Mouse (Mus musculus): Measurements from ENCODE around the gene Yes1. TPM values are rescaled to one million over a fixed set of nuclear protein-coding genes. Genes with fewer than 3 reads are reported as not detected.
"Not testable (repeated sequence)": the region's sequence is repeated elsewhere in the genome, so short reads cannot be mapped to it uniquely, and the experiment has no call there.

Gene Yes1
- polyA plus RNA-seq, 1 experiment from 2014 or later, result 5.4 TPM

DNA sequence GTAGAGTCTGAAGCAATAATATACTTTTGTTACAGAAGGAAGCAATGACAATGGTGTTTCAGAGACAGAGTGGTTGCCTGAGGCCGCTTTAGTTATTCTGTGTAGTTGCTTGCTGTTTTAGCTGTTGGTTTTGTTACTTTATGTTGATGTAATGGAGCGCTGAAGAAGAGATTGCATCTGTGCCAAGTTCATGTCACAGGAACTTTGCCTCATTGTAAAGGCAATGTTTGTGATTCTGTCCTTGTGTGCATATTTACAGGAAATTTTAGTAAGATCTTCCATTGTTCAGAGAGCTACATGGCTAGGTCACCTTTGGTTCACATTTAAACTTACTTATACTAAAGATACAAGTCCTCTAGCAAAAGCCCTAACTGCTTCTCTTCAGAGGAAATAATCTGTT is 3.3 kb downstream of the Yes1 start:
- H3K27ac ChIP-seq, result no peak overlapping the region
- H3K27me3 ChIP-seq, result peaks cover 15% of the 10 kb centered on the region
- H3K4me2 ChIP-seq, result no peak overlapping the region
- H3K4me3 ChIP-seq (replicated peaks), result no peak overlapping the region
- H3K9ac ChIP-seq, result no peak overlapping the region
- ATAC-seq (ENCODE audit: low read depth) (no peak), DNase-seq (no peak)
- no peaks in the 10 kb centered on the region for H3K9me3 ChIP-seq (replicated peaks)
- H3K36me3 ChIP-seq, result no peaks in the 10 kb centered on the region
- peaks cover 16% of the 10 kb centered on the region; the same call in 1 of the 2 replicates for H3K4me1 ChIP-seq (replicated peaks)
- 69% methylated on average over 2 of the region's 2 CpGs for WGBS (ENCODE audit: insufficient replicate concordance)

DNA sequence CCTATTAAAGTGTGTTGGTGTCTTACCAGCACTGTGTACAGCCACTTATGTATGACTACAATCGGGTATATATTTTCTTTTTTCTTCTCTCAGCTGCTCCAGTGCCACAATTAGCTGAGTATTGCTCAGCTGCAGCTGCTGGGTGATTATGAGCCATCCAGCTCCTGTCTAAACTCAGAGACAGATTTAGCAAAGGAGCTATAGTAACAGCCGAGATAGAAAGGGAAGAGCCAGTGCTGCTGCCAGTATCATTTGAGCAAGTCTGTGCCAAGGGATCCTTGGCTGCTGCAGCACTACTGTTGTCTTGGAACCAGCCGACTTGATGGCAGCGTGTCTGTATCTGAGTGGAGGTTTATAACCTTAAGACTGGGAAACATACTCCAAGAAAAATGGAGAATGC is 3.7 kb downstream of the Yes1 start:
- H3K27ac ChIP-seq, result no peak overlapping the region
- H3K4me1 ChIP-seq (replicated peaks), result peaks cover 16% of the 10 kb centered on the region; the same call in 1 of the 2 replicates
- no peaks in the 10 kb centered on the region for H3K9me3 ChIP-seq (replicated peaks)
- H3K36me3 ChIP-seq, result no peaks in the 10 kb centered on the region
- ATAC-seq (ENCODE audit: low read depth) (no peak), DNase-seq (no peak)
- H3K27me3 ChIP-seq, result peaks cover 15% of the 10 kb centered on the region
- H3K4me3 ChIP-seq (replicated peaks), result no peak overlapping the region
- no peak overlapping the region for H3K4me2 ChIP-seq
- no peak overlapping the region for H3K9ac ChIP-seq
- 56% methylated on average over 4 of the region's 4 CpGs for WGBS (ENCODE audit: insufficient replicate concordance)

DNA sequence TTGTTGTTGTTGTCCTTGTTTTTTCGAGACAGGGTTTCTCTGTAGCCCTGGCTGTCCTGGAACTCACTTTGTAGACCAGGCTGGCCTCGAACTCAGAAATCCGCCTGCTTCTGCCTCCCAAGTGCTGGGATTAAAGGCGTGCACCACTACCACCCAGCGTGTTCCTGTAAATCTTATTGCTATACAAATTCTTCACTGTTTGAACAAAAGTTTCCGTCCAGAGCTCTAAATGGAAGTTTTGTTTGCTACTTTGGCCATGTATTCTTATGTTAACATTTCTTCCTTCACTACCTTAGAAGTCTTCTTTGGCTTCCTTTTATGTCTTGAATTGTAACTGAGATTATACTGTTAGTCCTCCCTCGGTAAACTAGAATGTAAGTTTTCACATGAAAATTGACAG is 5.5 kb downstream of the Yes1 start:
- 71% methylated on average over 7 of the region's 7 CpGs for WGBS (ENCODE audit: insufficient replicate concordance)
- not testable (repeated sequence) for H3K9me3 ChIP-seq (replicated peaks); H3K4me2 ChIP-seq

DNA sequence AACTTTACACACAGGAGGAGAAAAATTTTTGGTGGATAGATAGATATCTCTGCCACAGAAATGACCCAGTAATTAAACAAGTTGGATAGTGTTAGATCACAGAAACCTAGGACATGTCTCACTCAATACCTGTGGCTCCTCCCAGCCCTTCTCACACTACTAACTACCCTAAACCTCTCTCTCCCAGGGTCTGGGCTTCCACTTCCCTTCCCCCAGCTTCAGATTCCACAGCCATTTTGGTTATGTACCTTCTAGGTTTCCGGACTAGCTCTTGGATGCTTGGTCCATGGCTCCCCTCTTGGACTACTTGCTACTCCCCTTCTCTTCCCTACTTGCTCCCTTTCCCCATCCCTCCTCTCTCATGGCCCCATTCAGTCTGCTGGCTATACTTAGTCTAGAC is 6.9 kb downstream of the Yes1 start:
- 53% methylated on average over 1 of the region's 1 CpGs for WGBS (ENCODE audit: insufficient replicate concordance)
- Histone ChIP-seq H3K9me3 (replicated peaks) (no peaks in the 10 kb centered on the region), H3K9ac (no peak overlapping the region), H3K27me3 (no peaks in the 10 kb centered on the region), H3K4me3 (replicated peaks) (no peak overlapping the region), H3K4me2 (no peak overlapping the region), H3K27ac (no peak overlapping the region), H3K36me3 (no peaks in the 10 kb centered on the region), H3K4me1 (replicated peaks) (no peaks in the 10 kb centered on the region)
- DNase-seq, result no peak
- ATAC-seq (ENCODE audit: low read depth), result no peak

More for the DNA sequence above, 5.5 kb downstream of the Yes1 start:
- not testable (repeated sequence) for H3K4me1 ChIP-seq (replicated peaks); H3K36me3 ChIP-seq; DNase-seq; H3K4me3 ChIP-seq (replicated peaks); ATAC-seq (ENCODE audit: low read depth); H3K27me3 ChIP-seq; H3K27ac ChIP-seq; H3K9ac ChIP-seq

DNA sequence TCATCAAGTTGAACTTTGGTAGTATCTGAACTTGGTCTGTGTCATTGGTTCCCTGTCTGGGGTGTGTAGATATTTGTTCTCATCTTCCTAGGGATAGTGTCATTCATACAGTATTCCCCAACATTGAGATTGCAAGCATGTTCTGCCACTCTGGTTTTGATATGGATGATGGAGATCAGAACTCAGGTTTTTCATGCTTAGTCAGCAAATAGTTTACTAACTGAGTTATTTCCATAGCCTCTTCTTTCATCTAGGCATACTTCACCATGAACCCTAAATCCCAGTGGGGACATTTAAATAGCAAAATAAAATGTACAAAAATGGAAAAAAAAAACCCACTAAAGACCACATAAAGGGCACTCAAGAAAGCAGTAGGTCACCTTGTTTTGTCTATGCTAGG is 12.7 kb downstream of the Yes1 start:
- ATAC-seq (ENCODE audit: low read depth) (no peak), DNase-seq (no peak)
- H3K27me3 ChIP-seq, result no peaks in the 10 kb centered on the region
- H3K36me3 ChIP-seq, result no peaks in the 10 kb centered on the region
- no peak overlapping the region for H3K4me3 ChIP-seq (replicated peaks)
- no peaks in the 10 kb centered on the region for H3K9me3 ChIP-seq (replicated peaks)
- H3K9ac ChIP-seq, result no peak overlapping the region
- no peak overlapping the region for H3K27ac ChIP-seq
- H3K4me1 ChIP-seq (replicated peaks), result no peaks in the 10 kb centered on the region
- no peak overlapping the region for H3K4me2 ChIP-seq

DNA sequence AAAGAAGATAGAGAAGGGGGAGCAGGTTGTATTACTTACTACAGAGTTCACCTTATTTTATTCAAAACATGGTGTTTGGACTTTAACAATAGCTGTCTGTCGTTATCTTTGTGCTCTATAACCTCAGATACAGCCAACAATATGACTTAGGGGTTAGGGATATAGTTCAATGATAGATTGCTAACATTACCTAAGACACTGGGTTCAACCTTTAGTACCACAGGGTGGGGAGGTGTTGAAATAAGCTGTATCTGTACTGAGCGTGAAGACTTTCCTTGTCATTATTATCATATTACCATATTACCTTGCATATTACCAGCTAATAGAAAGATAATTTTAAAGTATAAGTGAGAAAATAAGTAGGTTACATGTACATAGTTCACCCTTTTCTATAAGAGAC is 13.8 kb downstream of the Yes1 start:
- H3K36me3 ChIP-seq, result no peaks in the 10 kb centered on the region
- no peaks in the 10 kb centered on the region for H3K9me3 ChIP-seq (replicated peaks)
- no peak for ATAC-seq (ENCODE audit: low read depth)
- no peak overlapping the region for H3K4me3 ChIP-seq (replicated peaks)
- no peak overlapping the region for H3K27ac ChIP-seq
- no peak overlapping the region for H3K4me2 ChIP-seq
- no peak overlapping the region for H3K9ac ChIP-seq
- no peaks in the 10 kb centered on the region for H3K4me1 ChIP-seq (replicated peaks)
- no peaks in the 10 kb centered on the region for H3K27me3 ChIP-seq
- WGBS (ENCODE audit: insufficient replicate concordance), result 68% methylated on average over 2 of the region's 2 CpGs
- DNase-seq, result no peak

DNA sequence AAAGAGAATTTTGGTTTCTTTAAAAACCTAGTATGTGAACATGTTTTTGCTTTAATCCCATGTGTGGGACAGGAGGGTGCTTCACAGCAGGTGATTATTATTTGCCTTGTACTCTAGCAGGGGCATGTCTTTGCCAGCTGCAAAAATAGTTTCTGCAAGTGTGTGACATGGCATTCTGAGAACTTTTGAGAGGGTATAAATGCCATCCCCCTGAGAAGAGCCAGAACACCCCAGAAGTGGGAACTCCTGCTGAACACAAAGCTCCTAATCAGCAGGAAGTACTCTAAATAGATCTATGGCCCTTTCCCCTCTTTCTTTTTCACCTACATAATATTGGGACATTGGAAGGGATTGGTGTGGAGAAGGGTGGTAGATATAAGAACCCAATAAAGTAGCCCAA is 22.2 kb downstream of the Yes1 start:
- Histone ChIP-seq H3K4me2 (no peak overlapping the region), H3K4me3 (replicated peaks) (no peak overlapping the region), H3K9ac (no peak overlapping the region), H3K27me3 (no peaks in the 10 kb centered on the region), H3K27ac (no peak overlapping the region), H3K36me3 (no peaks in the 10 kb centered on the region), H3K4me1 (replicated peaks) (no peaks in the 10 kb centered on the region), H3K9me3 (replicated peaks) (no peaks in the 10 kb centered on the region)
- no peak for ATAC-seq (ENCODE audit: low read depth)
- no peak for DNase-seq

DNA sequence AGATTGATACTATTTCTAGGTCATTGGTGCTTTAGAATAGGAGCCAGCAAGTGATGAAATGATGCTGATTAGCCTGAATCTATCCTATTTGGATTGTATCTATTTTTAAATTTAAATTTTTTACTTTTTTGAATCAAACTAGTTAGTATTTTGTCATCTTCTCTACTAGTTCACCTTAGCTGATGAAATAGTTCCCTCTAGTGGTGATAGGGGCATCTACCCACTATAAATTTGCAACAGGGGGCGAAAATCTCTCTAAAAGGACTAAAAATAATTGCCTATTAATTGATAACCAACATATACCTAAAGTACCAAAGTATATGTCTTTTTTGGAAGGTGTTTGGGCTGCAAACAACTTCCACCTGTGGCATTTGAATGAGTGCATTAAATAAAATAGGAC is 46.4 kb downstream of the Yes1 start:
- DNase-seq (no peak), ATAC-seq (ENCODE audit: low read depth) (no peak)
- no peaks in the 10 kb centered on the region for H3K9me3 ChIP-seq (replicated peaks)
- H3K27me3 ChIP-seq, result no peaks in the 10 kb centered on the region
- no peaks in the 10 kb centered on the region for H3K4me1 ChIP-seq (replicated peaks)
- H3K36me3 ChIP-seq, result 0 out of 2 replicates have a peak, but pooled peaks cover 3% of the 10 kb centered on the region
- no peak overlapping the region for H3K27ac ChIP-seq
- no peak overlapping the region for H3K9ac ChIP-seq
- no peak overlapping the region for H3K4me3 ChIP-seq (replicated peaks)
- 59% methylated on average over 1 of the region's 1 CpGs for WGBS (ENCODE audit: insufficient replicate concordance)
- no peak overlapping the region for H3K4me2 ChIP-seq

DNA sequence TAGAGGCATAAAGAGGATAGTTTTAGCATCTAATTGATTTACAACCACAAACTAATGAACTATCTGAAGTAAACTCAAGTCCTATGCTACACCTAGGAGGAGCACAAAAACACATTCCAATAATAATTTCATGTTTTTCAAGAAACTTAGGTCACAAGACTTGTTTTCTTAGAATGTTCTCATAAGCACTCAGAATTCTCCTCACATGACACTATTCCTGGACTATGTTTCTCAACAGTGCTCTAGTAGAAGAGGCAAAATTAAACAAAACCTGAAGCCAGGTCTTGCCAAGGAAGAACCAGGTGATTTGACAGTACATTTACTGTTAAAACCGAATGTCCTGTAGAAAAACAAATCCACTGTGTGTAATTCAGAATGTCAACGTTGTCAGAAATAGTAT is 71.5 kb downstream of the Yes1 start:
- DNase-seq (no peak), ATAC-seq (ENCODE audit: low read depth) (no peak)
- Histone ChIP-seq H3K9ac (no peak overlapping the region), H3K4me1 (replicated peaks) (no peaks in the 10 kb centered on the region), H3K4me2 (no peak overlapping the region), H3K4me3 (replicated peaks) (no peak overlapping the region), H3K27ac (no peak overlapping the region), H3K27me3 (no peaks in the 10 kb centered on the region), H3K36me3 (no peaks in the 10 kb centered on the region), H3K9me3 (replicated peaks) (no peaks in the 10 kb centered on the region)
- WGBS (ENCODE audit: insufficient replicate concordance), result 55% methylated on average over 2 of the region's 2 CpGs

DNA sequence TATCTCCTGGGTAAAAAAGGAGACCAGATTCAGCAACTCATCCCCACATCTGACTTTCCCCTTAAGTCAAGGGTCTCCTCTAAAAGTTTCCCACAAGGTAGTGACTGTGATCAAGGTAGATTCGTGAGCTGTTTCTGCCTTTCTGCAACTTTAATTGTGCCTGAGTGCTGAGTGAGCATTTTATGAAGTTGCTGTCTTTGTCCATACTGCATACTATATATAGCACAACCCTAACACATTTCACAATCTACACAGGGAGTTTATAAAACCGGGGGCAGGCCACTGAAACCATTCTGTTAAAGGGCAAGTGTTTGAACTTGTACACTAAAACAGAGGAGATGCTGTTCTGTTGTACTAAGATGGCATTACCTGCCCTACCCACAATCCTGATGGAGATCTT is 82.4 kb downstream of the Yes1 start:
- H3K36me3 ChIP-seq, result no peaks in the 10 kb centered on the region
- H3K4me1 ChIP-seq (replicated peaks), result no peaks in the 10 kb centered on the region
- no peak overlapping the region for H3K9ac ChIP-seq
- ATAC-seq (ENCODE audit: low read depth), result no peak
- no peaks in the 10 kb centered on the region for H3K27me3 ChIP-seq
- H3K4me2 ChIP-seq, result no peak overlapping the region
- H3K4me3 ChIP-seq (replicated peaks), result no peak overlapping the region
- no peak for DNase-seq
- 39% methylated on average over 2 of the region's 2 CpGs for WGBS (ENCODE audit: insufficient replicate concordance)
- no peak overlapping the region for H3K27ac ChIP-seq
- no peaks in the 10 kb centered on the region for H3K9me3 ChIP-seq (replicated peaks)

DNA sequence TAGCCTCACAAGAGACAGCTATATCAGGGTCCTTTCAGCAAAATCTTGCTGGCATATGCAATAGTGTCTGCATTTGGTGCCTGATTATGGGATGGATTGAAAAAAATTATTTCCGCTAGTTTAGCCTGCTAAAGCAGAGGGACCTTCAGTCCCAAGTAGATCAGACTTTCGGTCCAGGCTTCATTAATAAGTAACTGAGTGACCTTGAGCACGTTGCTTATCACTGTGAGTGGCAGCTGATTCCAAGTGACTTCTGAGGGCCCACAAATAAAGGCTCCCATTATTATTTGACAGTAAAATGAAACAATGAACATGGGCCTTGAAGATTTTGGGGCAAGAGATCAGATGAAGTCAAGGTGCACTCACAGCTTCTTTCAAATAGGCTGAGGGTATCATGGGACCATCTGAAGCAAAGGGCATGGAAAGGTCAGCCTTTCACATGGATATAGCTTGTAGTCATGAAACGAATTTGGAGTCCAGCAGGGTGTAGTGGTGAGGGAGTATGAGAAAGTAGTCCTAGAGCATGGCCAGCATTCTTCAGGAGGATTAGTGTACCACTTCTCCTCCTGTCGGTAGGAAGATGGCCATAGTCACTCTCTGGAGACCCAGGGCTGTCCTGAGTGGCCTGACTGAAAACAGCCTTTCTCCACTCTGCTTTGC is 86.4 kb downstream of the Yes1 start:
- 63% methylated on average over 5 of the region's 5 CpGs for WGBS (ENCODE audit: insufficient replicate concordance)
- Histone ChIP-seq H3K27me3 (no peaks in the 10 kb centered on the region), H3K36me3 (no peaks in the 10 kb centered on the region), H3K4me1 (replicated peaks) (no peaks in the 10 kb centered on the region), H3K4me2 (no peak overlapping the region), H3K9ac (no peak overlapping the region), H3K4me3 (replicated peaks) (no peak overlapping the region), H3K27ac (peak overlapping the region; percentile 29), H3K9me3 (replicated peaks) (no peaks in the 10 kb centered on the region)
- no peak for DNase-seq
- no peak for ATAC-seq (ENCODE audit: low read depth)

DNA sequence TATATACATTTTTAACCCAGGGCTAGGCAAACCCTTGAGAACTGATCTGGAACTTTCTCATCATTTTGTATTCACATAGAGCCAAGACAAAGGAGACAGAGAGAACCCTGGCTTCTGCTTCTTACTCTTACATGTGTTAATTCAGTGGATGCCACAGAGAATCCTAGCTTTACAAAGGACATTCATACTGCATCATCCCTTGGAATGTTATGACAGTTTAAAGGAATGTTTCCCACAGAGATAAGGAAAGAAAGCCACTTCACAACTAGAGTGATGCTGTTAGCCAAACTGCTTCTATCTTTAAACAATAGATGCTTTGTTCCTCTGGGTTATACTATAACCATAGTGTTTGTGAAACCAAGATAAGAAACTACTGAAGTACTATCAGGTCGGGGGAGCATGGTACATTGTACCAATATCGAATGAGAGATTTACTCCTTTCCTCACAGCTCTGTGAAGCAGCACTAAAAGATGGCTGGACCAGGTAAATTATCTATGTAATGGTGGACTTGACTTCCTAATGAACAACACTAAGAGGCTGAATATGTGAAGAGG is 95.3 kb downstream of the Yes1 start:
- Histone ChIP-seq H3K9me3 (replicated peaks) (no peaks in the 10 kb centered on the region; the same call in 1 of the 2 replicates), H3K36me3 (no peaks in the 10 kb centered on the region), H3K27ac (no peak overlapping the region), H3K9ac (no peak overlapping the region), H3K27me3 (no peaks in the 10 kb centered on the region), H3K4me1 (replicated peaks) (no peaks in the 10 kb centered on the region), H3K4me3 (replicated peaks) (no peak overlapping the region), H3K4me2 (no peak overlapping the region)
- DNase-seq (no peak), ATAC-seq (ENCODE audit: low read depth) (no peak)
- 41% methylated on average over 2 of the region's 2 CpGs for WGBS (ENCODE audit: insufficient replicate concordance)
